Mouse (Mus musculus) CD4-positive naive resting alpha-beta T cell, adult 76 days (primary cell): ENCODE data around the gene Arhgap23. TPM values are rescaled to one million over a fixed set of nuclear protein-coding genes. Genes with fewer than 3 reads are reported as not detected.

Source experiments
- total RNA-seq: library from RNA; stranded (reverse); gene quantifications from one replicate; pipeline ENCODE4 v1.2.4, GENCODE M21; 2023

Gene Arhgap23
- total RNA-seq, result 0.56 TPM

DNA sequence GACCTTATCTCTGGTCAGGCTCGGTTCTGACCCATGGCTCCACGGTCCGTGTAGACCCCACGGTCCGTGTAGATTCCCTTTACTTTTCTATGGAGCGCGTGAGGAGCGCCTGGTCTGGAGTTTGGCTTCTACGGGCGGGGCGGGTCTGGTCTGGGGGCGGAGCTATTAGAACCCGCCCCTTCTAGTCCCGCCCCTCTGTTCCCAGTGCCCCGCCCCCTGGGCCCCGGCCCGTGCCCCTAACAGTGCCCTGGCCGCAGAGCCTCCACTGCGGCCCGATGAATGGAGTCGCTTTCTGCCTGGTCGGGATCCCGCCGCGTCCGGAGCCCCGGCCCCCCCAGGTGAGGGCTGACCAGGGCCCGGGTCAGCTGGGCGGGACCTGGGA is at the start of gene Arhgap23:
Gene Arhgap23, plus strand, starts transcription at position 204 of the 382 bp plus-strand sequence.

GRCm38 (mm10) chr11:97499865-97500719 is 84.8 kb downstream of the Arhgap23 start, which contains the start of gene 4933428G20Rik:
TSS of gene 4933428G20Rik (minus strand) at chr11:97500340.

Other genes starting within 250 kb of the Arhgap23 start
- gene Kpnb1, start 227.7 kb upstream of the Arhgap23 start, total RNA-seq, result 116 TPM
- 67.7 TPM for gene Npepps, start 134.9 kb upstream of the Arhgap23 start, total RNA-seq
- gene Mrpl45, start 99.8 kb upstream of the Arhgap23 start, total RNA-seq, result 9.9 TPM
- 0.12 TPM for gene Gpr179, start 63.5 kb upstream of the Arhgap23 start, total RNA-seq
- 13.0 TPM for gene Socs7, start 53.0 kb upstream of the Arhgap23 start, total RNA-seq
- not detected for gene 4933428G20Rik, start 84.8 kb downstream of the Arhgap23 start, total RNA-seq
- gene Srcin1, start 160.7 kb downstream of the Arhgap23 start, total RNA-seq, result not detected
- gene Epop, start 214.2 kb downstream of the Arhgap23 start, total RNA-seq, result 9.4 TPM
- 208 TPM for gene Mllt6, start 247.9 kb downstream of the Arhgap23 start, total RNA-seq